Mouse (Mus musculus) hindbrain, embryonic 14.5 days (tissue): ENCODE measurements at regions not wholly inside any gene's neighbourhood (a gene's known extent, or its start where the extent isn't known, plus 50 kb on each side); places are given as distances from the start of the nearest gene placed in this dataset.
A peak's percentile ranks its signal among the peaks of the same experiment; 100 is the strongest.

Source experiments
- ATAC-seq: fragments of 200-750 bp; cut with Nextera tagmentation; 2 replicates; pipeline ENCODE4 v1.8.0; 2017; ENCODE audit warnings: moderate number of reproducible peaks, mild to moderate bottlenecking, moderate TSS enrichment, moderate library complexity; ENCODE audit not compliant: low FRiP score
- DNase-seq: peaks from one replicate; pipeline ENCODE4 v3.0.0-alpha.2; 2015; ENCODE audit warnings: low spot score
- H3K27ac ChIP-seq: fragments of 300-500 bp; sonication (generic); 2 replicates; pipeline ENCODE4 v1.5.1; 2014; ENCODE audit warnings: mild to moderate bottlenecking, moderate library complexity
- H3K27me3 ChIP-seq: fragments of 300-500 bp; sonication (generic); 2 replicates; pipeline ENCODE4 v1.6.1; 2014; ENCODE audit warnings: mild to moderate bottlenecking, low read length, mixed read lengths; ENCODE audit not compliant: control insufficient read depth, insufficient read depth
- H3K36me3 ChIP-seq: fragments of 300-500 bp; sonication (generic); replicated peaks from 2 replicates; pipeline ENCODE4 v1.6.1; 2014; ENCODE audit not compliant: control insufficient read depth, insufficient read depth
- H3K4me1 ChIP-seq: fragments of 300-500 bp; sonication (generic); replicated peaks from 2 replicates; pipeline ENCODE4 v1.6.1; 2014; ENCODE audit warnings: antibody characterized with exemption, low read length, mixed read lengths; ENCODE audit not compliant: control insufficient read depth, insufficient read depth
- H3K4me2 ChIP-seq: fragments of 300-500 bp; sonication (generic); replicated peaks from 2 replicates; pipeline ENCODE4 v1.6.1; 2014; ENCODE audit warnings: mild to moderate bottlenecking, moderate library complexity
- H3K4me3 ChIP-seq: fragments of 300-500 bp; sonication (generic); replicated peaks from 2 replicates; pipeline ENCODE4 v1.5.1; 2014; ENCODE audit warnings: mild to moderate bottlenecking, low read length
- H3K9ac ChIP-seq: fragments of 300-500 bp; sonication (generic); 2 replicates; pipeline ENCODE4 v1.6.1; 2014
- H3K9me3 ChIP-seq: fragments of 300-500 bp; sonication (generic); 2 replicates; pipeline ENCODE4 v1.6.1; 2016; ENCODE audit warnings: low read length; ENCODE audit not compliant: control insufficient read depth
- WGBS: fragments of 180-500 bp; shearing (Covaris S2); extraction: QIAGEN DNeasy Blood & Tissue Kit; methylation state at CpG from one replicate; pipeline ENCODE4 v1.1.7; 2014; 5-methylcytosine and 5-hydroxymethylcytosine counted together

GRCm38 (mm10) chr3:20590143-20590542, 223.2 kb upstream of the Agtr1b start:
- ATAC-seq (no peak), DNase-seq (peak; percentile 85)
- WGBS: 46% methylated on average over 2 of the region's 2 CpGs
- Histone ChIP-seq H3K27ac (no peak overlapping the region), H3K4me3 (no peak overlapping the region), H3K4me2 (no peak overlapping the region), H3K36me3 (no peaks in the 10 kb centered on the region), H3K4me1 (no peaks in the 10 kb centered on the region), H3K27me3 (no peaks in the 10 kb centered on the region), H3K9me3 (no peaks in the 10 kb centered on the region), H3K9ac (no peak overlapping the region)

DNA sequence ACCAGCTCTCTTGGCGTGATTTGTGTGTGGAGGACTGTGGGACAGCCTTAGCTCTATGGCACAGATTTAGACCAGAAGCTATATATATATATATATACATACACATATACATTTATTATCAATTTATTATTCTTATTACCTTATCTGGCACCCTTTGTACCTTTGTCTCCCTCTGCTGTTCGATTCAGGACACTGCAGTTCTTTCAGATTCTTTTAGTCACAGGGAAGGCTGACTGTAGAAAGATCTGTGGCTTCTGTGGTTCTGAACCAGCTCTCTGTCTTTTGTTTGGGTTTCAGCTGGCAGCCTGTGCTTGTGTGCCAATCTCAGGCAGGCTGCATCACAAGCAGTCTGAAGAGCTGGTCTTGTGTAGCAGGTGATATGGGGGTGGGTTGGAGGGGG, 184.6 kb upstream of the Agtr1b start:
- no peaks in the 10 kb centered on the region for H3K9me3 ChIP-seq
- no peaks in the 10 kb centered on the region for H3K27me3 ChIP-seq
- H3K27ac ChIP-seq: no peak overlapping the region
- DNase-seq (no peak), ATAC-seq (no peak)
- H3K4me3 ChIP-seq: no peak overlapping the region
- WGBS: 38% methylated on average over 2 of the region's 2 CpGs
- H3K4me2 ChIP-seq: no peak overlapping the region
- H3K9ac ChIP-seq: no peak overlapping the region
- H3K36me3 ChIP-seq: no peaks in the 10 kb centered on the region
- H3K4me1 ChIP-seq: no peaks in the 10 kb centered on the region

GRCm38 (mm10) chr3:20543991-20544390, 177.0 kb upstream of the Agtr1b start:
- no peaks in the 10 kb centered on the region for H3K36me3 ChIP-seq
- H3K4me2 ChIP-seq: no peak overlapping the region
- no peak overlapping the region for H3K27ac ChIP-seq
- no peaks in the 10 kb centered on the region for H3K9me3 ChIP-seq
- whole genome bisulfite sequencing: 68% methylated on average over 7 of the region's 7 CpGs
- H3K9ac ChIP-seq: no peak overlapping the region
- ATAC-seq: no peak
- no peak for DNase-seq
- no peaks in the 10 kb centered on the region for H3K27me3 ChIP-seq
- no peaks in the 10 kb centered on the region for H3K4me1 ChIP-seq
- no peak overlapping the region for H3K4me3 ChIP-seq

DNA sequence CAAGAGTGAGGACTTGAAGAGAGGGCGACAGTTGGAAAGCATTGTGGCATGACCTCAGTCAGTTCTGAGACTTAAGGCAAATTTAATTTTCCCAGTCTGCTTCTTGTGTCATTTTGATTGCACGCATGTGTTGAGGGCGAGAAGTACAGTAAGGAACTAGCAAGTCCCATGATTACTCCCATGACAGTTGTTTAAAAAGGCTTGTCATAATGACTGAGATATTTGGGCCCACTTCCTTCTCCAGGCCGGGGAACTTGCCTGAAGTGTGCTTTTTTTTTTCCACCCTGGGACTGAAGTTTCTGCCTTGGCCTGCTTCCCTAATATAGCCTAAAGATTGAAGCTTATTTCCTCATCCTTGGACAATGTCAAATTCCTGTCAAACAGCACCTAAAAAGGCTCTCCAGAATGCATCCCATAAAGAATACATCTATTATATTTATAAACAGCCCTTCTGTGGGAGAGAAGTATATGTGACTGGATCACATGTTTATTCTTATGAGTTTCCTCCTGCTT, 171.6 kb upstream of the Agtr1b start:
- H3K4me1 ChIP-seq: no peaks in the 10 kb centered on the region
- no peak overlapping the region for H3K27ac ChIP-seq
- no peak for ATAC-seq
- 87% methylated on average over 4 of the region's 4 CpGs for WGBS
- H3K4me3 ChIP-seq: no peak overlapping the region
- DNase-seq: no peak
- peaks cover 1% of the 10 kb centered on the region; the same call in 1 of the 2 replicates for H3K9me3 ChIP-seq
- no peaks in the 10 kb centered on the region for H3K36me3 ChIP-seq
- no peak overlapping the region for H3K9ac ChIP-seq
- no peaks in the 10 kb centered on the region for H3K27me3 ChIP-seq
- H3K4me2 ChIP-seq: no peak overlapping the region

DNA sequence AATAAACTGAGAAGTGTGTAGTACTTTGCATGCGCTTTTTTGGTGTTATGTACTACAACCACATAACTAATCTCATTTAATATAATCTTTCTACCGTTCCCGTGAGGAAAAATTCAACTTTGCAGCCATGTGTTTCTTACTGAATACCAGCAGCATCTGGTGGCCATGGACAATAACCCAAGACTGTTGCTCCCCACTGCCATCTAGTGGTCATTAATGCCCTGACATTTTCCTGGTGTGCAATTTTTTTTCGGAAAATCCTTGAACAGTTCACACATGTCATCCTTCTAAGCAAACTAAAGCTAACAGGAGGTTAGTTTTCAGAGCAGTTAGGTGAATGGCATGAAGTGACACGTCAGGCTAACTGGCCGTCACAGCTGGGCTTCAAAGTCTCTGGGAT, 153.8 kb upstream of the Agtr1b start:
- Histone ChIP-seq H3K9ac (no peak overlapping the region), H3K36me3 (no peaks in the 10 kb centered on the region), H3K4me1 (no peaks in the 10 kb centered on the region), H3K4me2 (no peak overlapping the region), H3K4me3 (no peak overlapping the region), H3K27ac (no peak overlapping the region), H3K9me3 (no peaks in the 10 kb centered on the region), H3K27me3 (no peaks in the 10 kb centered on the region)
- ATAC-seq (no peak), DNase-seq (peak; percentile 75)
- 63% methylated on average over 6 of the region's 6 CpGs for WGBS

DNA sequence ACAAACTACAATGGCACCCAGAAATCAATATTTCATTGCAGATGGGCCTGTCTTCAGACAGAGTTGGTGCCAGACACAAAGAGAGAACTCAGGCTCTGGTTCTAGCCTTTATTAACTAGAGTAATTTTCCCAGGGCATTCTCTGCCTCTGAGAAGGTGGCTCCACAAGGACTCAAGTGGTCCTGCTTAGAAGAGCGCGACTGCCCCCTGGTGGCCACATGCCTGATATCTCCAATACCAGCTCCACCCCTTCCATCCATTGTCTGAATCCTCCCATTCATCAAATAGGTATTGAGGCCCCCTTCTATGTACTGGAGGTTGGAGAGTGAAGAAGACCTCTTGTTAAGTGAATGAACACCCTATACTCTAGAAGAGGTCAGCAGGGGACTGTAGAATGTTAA, 142.2 kb upstream of the Agtr1b start:
- no peak overlapping the region for H3K27ac ChIP-seq
- H3K4me3 ChIP-seq: no peak overlapping the region
- ATAC-seq (peak; percentile 47; the same call in 1 of the 2 replicates), DNase-seq (peak; percentile 74)
- H3K4me2 ChIP-seq: no peak overlapping the region
- H3K4me1 ChIP-seq: no peaks in the 10 kb centered on the region
- H3K27me3 ChIP-seq: no peaks in the 10 kb centered on the region
- H3K9ac ChIP-seq: no peak overlapping the region
- no peaks in the 10 kb centered on the region for H3K36me3 ChIP-seq
- 2% methylated on average over 2 of the region's 2 CpGs for WGBS
- H3K9me3 ChIP-seq: no peaks in the 10 kb centered on the region

- no peak for ATAC-seq
- no peak overlapping the region for H3K9ac ChIP-seq
- no peak overlapping the region for H3K4me2 ChIP-seq
- no peaks in the 10 kb centered on the region for H3K36me3 ChIP-seq
- DNase-seq: no peak
- no peak overlapping the region for H3K4me3 ChIP-seq
- H3K9me3 ChIP-seq: no peaks in the 10 kb centered on the region
- no peak overlapping the region for H3K27ac ChIP-seq
- WGBS: 92% methylated on average over 5 of the region's 5 CpGs
- no peaks in the 10 kb centered on the region for H3K4me1 ChIP-seq
- H3K27me3 ChIP-seq: no peaks in the 10 kb centered on the region
These were observed 138.6 kb upstream of the Agtr1b start for GRCm38 (mm10) chr3:20505546-20505945.
